Mouse (Mus musculus): ENCODE measurements around the gene Smim20. TPM values are rescaled to one million over a fixed set of nuclear protein-coding genes. Genes with fewer than 3 reads are reported as not detected.

Smim20 gene
- polyA plus RNA-seq, 1 experiment from 2014 or later: 121 TPM

GRCm38 (mm10) chr5:53326491-53326890 lies 59.6 kb downstream of the Smim20 start:
- Histone ChIP-seq H3K9ac (ENCODE audit: low read depth, low read length) (no peak overlapping the region), H3K4me3 (ENCODE audit: low read length) (no peak overlapping the region), H3K27me3 (replicated peaks; ENCODE audit: control insufficient read depth, insufficient read depth, low read length) (no peaks in the 10 kb centered on the region), H3K4me2 (ENCODE audit: low read depth, low read length) (no peak overlapping the region), H3K27ac (ENCODE audit: low read length) (no peak overlapping the region), H3K9me3 (ENCODE audit: control insufficient read depth, low read length) (no peaks in the 10 kb centered on the region), H3K4me1 (ENCODE audit: control insufficient read depth, insufficient read depth, low read length) (no peaks in the 10 kb centered on the region), H3K36me3 (ENCODE audit: control insufficient read depth, insufficient read depth, low read length) (no peaks in the 10 kb centered on the region)
- ATAC-seq: no peak; the same call in 1 of the 2 replicates
- WGBS: 50% methylated on average over 5 of the region's 5 CpGs

Other genes with a start within 250 kb of the Smim20 start
- gene Slc34a2, start 229.0 kb upstream of the Smim20 start, polyA plus RNA-seq (2015; fragmentation: Nextera tagmentation; extraction: Ambion mirVana): 29.5 and 51.3 TPM in 2 replicates
- gene Sel1l3, start 53.2 kb upstream of the Smim20 start, polyA plus RNA-seq (2015; fragmentation: Nextera tagmentation; extraction: Ambion mirVana): 12.9 and 14.8 TPM in 2 replicates
- gene Rbpj, start 199.1 kb downstream of the Smim20 start, polyA plus RNA-seq (2015; fragmentation: Nextera tagmentation; extraction: Ambion mirVana): 19.8 and 20.3 TPM in 2 replicates

All from intestine, embryonic 16.5 days (tissue).